Mouse (Mus musculus): Measurements from ENCODE around the gene Ccna2.

GRCm38 (mm10) chr3:36559606-36560005 lies 12.3 kb downstream of the Ccna2 start:
- TF ChIP-seq CTCF (IDR thresholded peaks at IDR 0.05; ENCODE audit: low read depth, low read length), result no peak
- no peak for TF ChIP-seq POLR2A (IDR thresholded peaks at IDR 0.05; ENCODE audit: insufficient read depth, low read length)
- no peak for TF ChIP-seq EP300 (IDR thresholded peaks at IDR 0.05; ENCODE audit: insufficient read depth, low read depth, low read length)
